Mouse (Mus musculus) midbrain, embryonic 12.5 days (tissue): ENCODE data around the gene Rln3. TPM values are rescaled to one million over a fixed set of nuclear protein-coding genes. Genes with fewer than 3 reads are reported as not detected.

Experiments
- ATAC-seq: fragments of 200-750 bp; cut with Nextera tagmentation; 2 replicates; pipeline ENCODE4 v1.8.0; 2017; ENCODE audit warnings: low read depth, moderate TSS enrichment, moderate library complexity; ENCODE audit not compliant: low FRiP score
- H3K27ac ChIP-seq: fragments of 300-500 bp; sonication (generic); replicated peaks from 2 replicates; pipeline ENCODE4 v1.5.1; 2016; ENCODE audit warnings: mild to moderate bottlenecking
- H3K27me3 ChIP-seq: fragments of 300-500 bp; sonication (generic); 2 replicates; pipeline ENCODE4 v1.6.1; 2016; ENCODE audit warnings: mild to moderate bottlenecking
- H3K36me3 ChIP-seq: fragments of 300-500 bp; sonication (generic); 2 replicates; pipeline ENCODE4 v1.6.1; 2016
- H3K4me1 ChIP-seq: fragments of 300-500 bp; sonication (generic); 2 replicates; pipeline ENCODE4 v1.6.1; 2016
- H3K4me2 ChIP-seq: fragments of 300-500 bp; sonication (generic); replicated peaks from 2 replicates; pipeline ENCODE4 v1.6.1; 2016; ENCODE audit warnings: mild to moderate bottlenecking, moderate library complexity
- H3K4me3 ChIP-seq: fragments of 300-500 bp; sonication (generic); 2 replicates; pipeline ENCODE4 v1.5.1; 2016; ENCODE audit warnings: mild to moderate bottlenecking
- H3K9ac ChIP-seq: fragments of 300-500 bp; sonication (generic); replicated peaks from 2 replicates; pipeline ENCODE4 v1.6.1; 2016; ENCODE audit warnings: mild to moderate bottlenecking, moderate library complexity
- H3K9me3 ChIP-seq: fragments of 300-500 bp; sonication (generic); 2 replicates; pipeline ENCODE4 v1.6.1; 2016; ENCODE audit warnings: mild to moderate bottlenecking
- WGBS: fragments of 180-500 bp; shearing (Covaris S2); methylation state at CpG from one replicate; pipeline ENCODE4 v1.1.7; 2016; 5-methylcytosine and 5-hydroxymethylcytosine counted together
- polyA plus RNA-seq: library from polyadenylated mRNA; unstranded; fragments of >200 nt; fragmentation: Nextera tagmentation; extraction: Ambion mirVana; gene quantifications from 2 replicates; pipeline ENCODE4 v1.2.1, GENCODE M21; 2016

Gene Rln3
- polyA plus RNA-seq, 1 experiment from 2014 or later: not detected

DNA sequence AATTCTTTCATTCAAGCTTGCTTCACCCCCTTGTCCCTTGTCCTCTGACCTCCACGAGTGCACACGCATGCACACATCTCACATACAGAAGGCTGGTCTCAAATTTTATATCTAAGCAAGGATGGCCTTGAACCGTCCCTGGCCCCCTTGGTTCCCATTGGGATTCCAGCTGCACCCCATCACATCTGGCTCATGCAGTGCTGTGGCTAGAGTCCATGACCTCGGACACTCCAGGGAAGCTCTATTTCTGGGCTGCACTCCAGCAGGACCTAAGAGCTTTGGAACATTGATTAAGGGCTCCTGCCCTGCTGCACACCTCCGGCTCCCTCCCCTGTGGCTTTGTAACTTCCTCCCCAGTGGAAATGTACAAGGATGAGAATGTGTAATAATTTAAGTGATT lies 6.8 kb downstream of the Rln3 start:
- 78% methylated on average over 5 of the region's 5 CpGs for WGBS
- ATAC-seq: no peak
- no peak overlapping the region for H3K27ac ChIP-seq
- H3K4me1 ChIP-seq: peaks cover 9% of the 10 kb centered on the region
- no peak overlapping the region for H3K9ac ChIP-seq
- H3K4me3 ChIP-seq: no peak overlapping the region
- H3K36me3 ChIP-seq: no peaks in the 10 kb centered on the region
- H3K27me3 ChIP-seq: peaks cover 58% of the 10 kb centered on the region
- no peak overlapping the region for H3K4me2 ChIP-seq
- H3K9me3 ChIP-seq: no peaks in the 10 kb centered on the region

DNA sequence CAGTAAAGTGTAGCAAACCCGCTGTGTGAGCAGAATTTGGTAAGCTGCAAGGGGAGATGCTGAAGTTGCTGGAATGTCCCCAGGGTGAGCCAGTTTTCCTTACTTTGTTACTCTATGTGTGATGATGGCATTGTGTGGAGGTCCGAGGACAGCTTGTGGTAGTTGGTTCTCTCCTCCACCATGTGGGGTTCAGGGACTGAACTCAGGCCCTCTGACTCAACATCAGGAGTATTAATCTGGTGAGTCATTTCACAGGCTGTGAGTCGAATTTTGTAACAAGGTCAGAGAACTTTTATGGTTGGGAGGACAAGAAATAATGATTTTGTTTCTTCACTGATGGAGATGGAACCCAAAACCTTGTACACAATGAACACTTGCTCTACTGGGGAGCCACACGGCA lies 12.0 kb downstream of the Rln3 start:
- 79% methylated on average over 4 of the region's 4 CpGs for WGBS
- no peaks in the 10 kb centered on the region for H3K36me3 ChIP-seq

DNA sequence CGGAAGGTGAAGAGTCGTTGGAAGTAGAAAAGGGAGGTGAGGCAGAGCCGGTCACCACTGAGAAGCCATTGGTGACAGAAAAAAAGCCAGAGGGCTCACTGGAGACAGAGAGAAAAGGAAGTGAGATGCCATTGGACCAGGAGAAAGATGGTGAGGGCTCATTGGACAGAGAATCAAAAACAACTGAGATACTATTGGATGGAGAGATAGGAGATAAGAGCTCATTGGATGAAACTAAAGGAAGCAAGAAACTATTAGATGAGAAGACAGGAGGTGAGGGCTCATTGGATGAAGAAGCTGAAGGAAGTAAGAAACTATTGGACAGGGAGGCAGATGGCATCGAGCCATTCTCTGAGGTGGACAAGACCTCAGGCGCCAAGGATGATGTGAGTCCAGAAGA lies 15.5 kb downstream of the Rln3 start:
- no peak overlapping the region for H3K4me3 ChIP-seq
- H3K4me2 ChIP-seq: no peak overlapping the region
- 89% methylated on average over 5 of the region's 5 CpGs for WGBS
- H3K9me3 ChIP-seq: no peaks in the 10 kb centered on the region
- H3K4me1 ChIP-seq: peaks cover 19% of the 10 kb centered on the region; the same call in 1 of the 2 replicates
- H3K27ac ChIP-seq: no peak overlapping the region
- peaks cover 46% of the 10 kb centered on the region for H3K27me3 ChIP-seq
- no peak overlapping the region for H3K9ac ChIP-seq
- H3K36me3 ChIP-seq: no peaks in the 10 kb centered on the region
- no peak for ATAC-seq

More for the DNA sequence above, 12.0 kb downstream of the Rln3 start:
- Histone ChIP-seq H3K27ac (no peak overlapping the region), H3K4me3 (no peak overlapping the region), H3K9me3 (no peaks in the 10 kb centered on the region), H3K9ac (no peak overlapping the region), H3K4me1 (no peaks in the 10 kb centered on the region), H3K27me3 (peaks cover 23% of the 10 kb centered on the region), H3K4me2 (no peak overlapping the region)
- no peak for ATAC-seq

DNA sequence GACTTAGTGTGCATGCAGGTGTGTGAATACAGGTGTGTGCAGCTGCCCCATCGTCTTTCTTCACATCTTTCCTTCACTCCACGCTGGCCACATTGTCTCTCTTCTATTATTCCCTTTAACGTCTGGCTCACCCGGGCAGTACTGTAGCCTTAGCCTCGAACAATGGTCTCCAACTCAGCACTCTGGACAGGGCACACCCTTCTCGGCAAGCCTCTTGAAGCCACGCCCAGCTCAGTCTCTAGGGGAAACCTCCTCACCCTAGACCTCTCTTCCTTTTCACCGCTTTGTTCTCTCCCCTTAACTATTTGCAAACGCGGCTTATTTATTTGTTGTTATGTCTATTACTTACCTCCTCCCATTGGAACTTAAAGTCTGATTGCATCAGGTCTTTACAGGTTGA lies 17.4 kb downstream of the Rln3 start:
- 10% methylated on average over 10 of the region's 10 CpGs for WGBS
- ATAC-seq: no peak
- peaks cover 61% of the 10 kb centered on the region for H3K27me3 ChIP-seq

DNA sequence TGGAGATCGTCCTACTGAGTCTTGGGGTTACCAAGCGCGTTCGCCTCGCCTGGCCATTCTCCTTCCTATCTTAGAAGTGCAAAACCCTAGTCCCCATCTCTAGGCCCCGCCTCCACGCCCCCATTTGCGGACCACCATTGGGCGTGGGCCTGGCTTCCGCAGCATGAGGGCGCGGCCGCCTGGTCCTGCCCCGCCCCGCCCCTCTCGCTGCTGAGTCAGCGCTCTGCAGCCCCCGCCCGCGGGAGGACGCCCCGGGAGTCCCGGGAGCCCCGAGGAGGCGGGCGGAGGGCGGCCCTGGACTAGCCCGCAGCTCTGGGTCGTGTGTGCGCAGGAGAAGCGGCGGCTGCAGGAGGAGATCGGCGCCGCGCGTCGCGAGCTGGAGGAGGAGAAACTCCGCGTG lies 18.9 kb downstream of the Rln3 start:
- Histone ChIP-seq H3K4me3 (peak overlapping the region; percentile 46), H3K27ac (no peak overlapping the region), H3K27me3 (peaks cover 77% of the 10 kb centered on the region)

More for the DNA sequence above, 17.4 kb downstream of the Rln3 start:
- Histone ChIP-seq H3K9me3 (no peaks in the 10 kb centered on the region), H3K9ac (no peak overlapping the region), H3K4me3 (no peak overlapping the region), H3K4me1 (peaks cover 19% of the 10 kb centered on the region; the same call in 1 of the 2 replicates), H3K27ac (no peak overlapping the region), H3K4me2 (no peak overlapping the region), H3K36me3 (no peaks in the 10 kb centered on the region)

DNA sequence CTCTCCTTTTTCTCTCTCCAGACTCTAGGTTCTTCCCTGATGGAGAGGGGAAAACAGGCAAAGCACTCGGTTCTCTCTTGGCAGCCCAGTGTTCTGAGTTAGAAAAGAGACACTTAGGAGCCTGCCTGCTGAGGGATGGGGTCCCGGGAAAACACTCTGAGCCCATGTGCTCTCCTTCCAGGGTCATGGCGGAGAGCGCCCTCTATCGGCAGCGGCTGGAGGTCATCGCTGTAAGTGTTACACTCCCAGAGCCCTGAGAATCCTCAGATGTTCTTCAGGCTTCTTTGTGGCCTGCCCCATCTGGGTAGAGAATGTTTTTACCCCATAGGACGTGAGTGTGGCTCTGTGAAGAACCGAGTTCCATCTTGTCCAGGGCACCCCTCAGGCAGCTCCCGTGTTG lies 20.6 kb downstream of the Rln3 start:
- Histone ChIP-seq H3K4me1 (peaks cover 25% of the 10 kb centered on the region), H3K27ac (no peak overlapping the region), H3K9me3 (no peaks in the 10 kb centered on the region), H3K36me3 (no peaks in the 10 kb centered on the region), H3K4me2 (no peak overlapping the region), H3K9ac (no peak overlapping the region), H3K27me3 (peaks cover 87% of the 10 kb centered on the region), H3K4me3 (no peak overlapping the region)
- ATAC-seq: no peak
- WGBS: 9% methylated on average over 10 of the region's 10 CpGs

More for the DNA sequence above, 18.9 kb downstream of the Rln3 start:
- peak overlapping the region; percentile 79 for H3K4me2 ChIP-seq
- no peaks in the 10 kb centered on the region for H3K36me3 ChIP-seq
- 1% methylated on average over 41 of the region's 41 CpGs for WGBS
- ATAC-seq: peak; percentile 84
- H3K4me1 ChIP-seq: peaks cover 25% of the 10 kb centered on the region
- H3K9ac ChIP-seq: peak overlapping the region; percentile 50
- no peaks in the 10 kb centered on the region for H3K9me3 ChIP-seq

DNA sequence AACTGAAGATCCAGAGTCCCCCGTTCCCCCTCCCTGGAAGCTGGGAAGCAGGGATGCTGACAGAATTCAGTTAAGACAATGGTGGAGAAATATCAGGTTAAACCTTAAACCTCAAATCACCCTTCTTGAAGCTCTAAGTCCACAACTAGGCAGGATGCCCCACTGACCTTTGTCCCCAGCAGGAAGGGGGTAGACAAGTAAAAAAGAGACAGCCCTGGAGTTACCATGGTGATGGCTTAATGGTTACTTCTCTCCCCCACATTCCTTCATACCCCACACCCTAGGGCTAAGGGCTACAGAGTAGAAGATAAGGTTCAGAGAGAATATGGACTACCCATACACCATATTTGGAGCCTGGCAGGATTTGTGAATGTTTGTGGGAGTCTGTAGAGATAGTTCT lies 21.2 kb downstream of the Rln3 start:
- H3K27ac ChIP-seq: no peak overlapping the region
- no peak overlapping the region for H3K9ac ChIP-seq
- H3K4me2 ChIP-seq: no peak overlapping the region
- no peak overlapping the region for H3K4me3 ChIP-seq
- ATAC-seq: no peak
- H3K9me3 ChIP-seq: no peaks in the 10 kb centered on the region
- 76% methylated on average over 1 of the region's 1 CpGs for WGBS
- H3K27me3 ChIP-seq: peaks cover 83% of the 10 kb centered on the region
- peaks cover 25% of the 10 kb centered on the region for H3K4me1 ChIP-seq
- no peaks in the 10 kb centered on the region for H3K36me3 ChIP-seq

DNA sequence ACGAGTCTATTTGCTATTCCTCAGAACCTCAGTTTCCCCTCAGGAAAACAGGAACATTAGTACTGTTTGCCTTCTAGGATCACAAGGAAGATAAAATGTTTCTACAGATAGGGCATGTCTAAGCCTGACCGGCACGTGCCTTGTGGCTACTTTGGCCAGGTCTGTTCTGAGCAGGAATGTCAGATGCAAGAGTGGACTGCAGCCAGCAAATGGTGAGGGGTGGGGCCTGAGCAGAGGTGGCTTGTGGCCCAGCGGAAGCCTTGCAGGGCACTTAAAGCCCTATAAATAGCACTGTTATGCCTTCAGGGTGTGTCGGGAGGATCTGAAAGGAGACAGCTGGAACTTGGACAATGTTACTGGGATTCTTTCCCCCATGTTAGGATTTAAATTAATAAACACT lies 21.7 kb downstream of the Rln3 start:
- Histone ChIP-seq H3K4me2 (no peak overlapping the region), H3K9me3 (no peaks in the 10 kb centered on the region), H3K27ac (no peak overlapping the region), H3K4me3 (no peak overlapping the region), H3K4me1 (peaks cover 25% of the 10 kb centered on the region), H3K9ac (no peak overlapping the region), H3K27me3 (peaks cover 77% of the 10 kb centered on the region), H3K36me3 (no peaks in the 10 kb centered on the region)
- 62% methylated on average over 5 of the region's 5 CpGs for WGBS
- no peak for ATAC-seq

DNA sequence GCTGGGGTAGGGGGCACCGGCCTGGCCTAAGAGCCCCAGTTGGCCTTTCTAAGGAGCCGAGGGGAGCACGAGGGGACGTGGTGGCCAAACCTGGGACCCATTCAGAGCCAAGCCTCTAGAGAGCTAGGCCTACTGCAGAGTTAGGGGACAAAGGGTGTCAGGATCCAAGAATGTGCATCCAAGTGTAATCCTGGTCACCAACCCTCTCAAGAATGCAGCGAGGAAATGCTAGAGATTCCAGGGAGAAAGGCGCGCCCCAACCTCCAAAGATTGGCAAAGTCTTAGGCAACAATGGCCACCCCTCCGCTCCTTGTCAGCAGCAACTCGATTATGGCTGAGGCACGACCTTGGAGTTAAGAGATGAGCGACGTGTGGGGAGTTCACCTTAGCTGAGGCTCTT lies 23.2 kb downstream of the Rln3 start:
- H3K27me3 ChIP-seq: peaks cover 67% of the 10 kb centered on the region
- peaks cover 18% of the 10 kb centered on the region for H3K4me1 ChIP-seq
- H3K36me3 ChIP-seq: no peaks in the 10 kb centered on the region
- no peak for ATAC-seq
- WGBS: 36% methylated on average over 12 of the region's 12 CpGs
- H3K9me3 ChIP-seq: no peaks in the 10 kb centered on the region
- no peak overlapping the region for H3K27ac ChIP-seq
- no peak overlapping the region for H3K4me3 ChIP-seq
- H3K4me2 ChIP-seq: no peak overlapping the region
- no peak overlapping the region for H3K9ac ChIP-seq

DNA sequence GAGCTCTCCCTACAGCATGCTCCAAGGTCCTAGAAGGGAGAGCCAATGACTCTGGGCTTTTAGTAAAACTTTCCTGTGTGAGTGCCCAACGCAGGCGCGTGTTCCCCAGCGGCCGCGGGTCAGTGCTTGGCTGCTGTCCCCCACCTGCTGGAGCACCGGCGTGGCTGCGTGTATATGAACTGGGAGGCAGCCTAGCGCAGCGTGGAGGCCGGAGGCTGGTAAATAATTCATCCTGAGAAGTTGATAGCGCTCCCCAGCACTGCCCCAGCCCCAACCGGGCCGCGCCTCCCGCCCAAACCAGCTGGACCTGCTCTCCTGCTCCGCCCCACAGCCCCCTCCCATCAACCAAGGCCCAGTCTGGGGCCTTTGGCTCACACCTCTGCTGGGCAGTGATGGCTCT lies 23.7 kb downstream of the Rln3 start, which contains the start of gene Palm3:
Gene Palm3, plus strand, starts transcription at position 376 of the 400 bp plus-strand sequence.
- Histone ChIP-seq H3K27ac (no peak within 1 kb of the TSS), H3K4me3 (no peak within 1 kb of the TSS), H3K4me1 (peaks cover 13% of the 10 kb centered on the region), H3K36me3 (no peaks in the 10 kb centered on the region), H3K4me2 (no peak within 1 kb of the TSS), H3K9ac (no peak within 1 kb of the TSS), H3K9me3 (no peaks in the 10 kb centered on the region), H3K27me3 (peaks cover 62% of the 10 kb centered on the region)
- no peak for ATAC-seq
- WGBS: 9% methylated on average over 18 of the region's 18 CpGs

DNA sequence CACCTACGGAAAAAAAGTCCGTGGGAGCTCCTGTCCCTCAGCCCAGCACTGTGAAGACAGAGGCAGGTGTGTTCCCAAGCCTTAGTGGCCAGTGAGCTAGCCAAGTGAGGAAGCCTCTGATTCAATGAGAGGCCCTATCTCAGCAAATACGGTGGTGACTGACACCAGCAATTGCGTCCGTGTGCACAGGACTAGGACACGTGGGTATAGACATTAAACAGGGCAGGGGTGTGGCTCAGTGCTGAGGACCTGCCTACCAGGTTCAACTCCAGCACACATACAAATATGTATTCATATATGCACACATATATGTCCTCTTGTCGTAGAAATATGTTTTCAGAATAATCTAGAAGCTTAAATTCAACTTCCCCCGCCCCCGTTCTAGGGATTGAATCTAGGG lies 25.1 kb downstream of the Rln3 start:
- 86% methylated on average over 9 of the region's 9 CpGs for WGBS
- ATAC-seq: no peak
- no peak overlapping the region for H3K9ac ChIP-seq
- H3K4me2 ChIP-seq: no peak overlapping the region
- no peaks in the 10 kb centered on the region for H3K36me3 ChIP-seq
- peaks cover 56% of the 10 kb centered on the region for H3K27me3 ChIP-seq
- no peak overlapping the region for H3K27ac ChIP-seq
- H3K4me1 ChIP-seq: peaks cover 6% of the 10 kb centered on the region
- no peaks in the 10 kb centered on the region for H3K9me3 ChIP-seq
- H3K4me3 ChIP-seq: no peak overlapping the region

DNA sequence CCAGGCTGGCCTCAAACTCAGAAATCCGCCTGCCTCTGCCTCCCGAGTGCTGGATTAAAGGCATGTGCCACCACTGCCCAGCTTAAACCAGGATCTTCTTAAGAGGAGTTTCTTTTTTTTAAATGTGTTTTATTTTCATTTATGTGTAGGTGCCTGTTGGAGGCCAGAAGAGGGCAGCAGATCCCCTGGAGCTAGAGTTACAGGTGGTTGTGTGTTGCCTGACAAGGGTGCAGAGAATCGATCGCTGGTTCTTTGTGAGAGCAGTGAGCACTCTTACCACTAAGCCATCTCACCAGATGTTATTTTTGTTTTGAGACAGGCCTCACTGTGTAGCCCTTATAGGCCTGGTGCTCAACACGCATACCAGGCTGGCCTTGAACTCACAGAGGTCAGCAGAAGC lies 29.0 kb downstream of the Rln3 start:
- H3K4me1 ChIP-seq: peaks cover 19% of the 10 kb centered on the region
- H3K9ac ChIP-seq: no peak overlapping the region
- no peak overlapping the region for H3K27ac ChIP-seq
- no peak overlapping the region for H3K4me3 ChIP-seq
- no peak for ATAC-seq
- H3K36me3 ChIP-seq: no peaks in the 10 kb centered on the region
- WGBS: 90% methylated on average over 5 of the region's 5 CpGs
- no peaks in the 10 kb centered on the region for H3K9me3 ChIP-seq
- H3K4me2 ChIP-seq: no peak overlapping the region
- H3K27me3 ChIP-seq: peaks cover 58% of the 10 kb centered on the region

DNA sequence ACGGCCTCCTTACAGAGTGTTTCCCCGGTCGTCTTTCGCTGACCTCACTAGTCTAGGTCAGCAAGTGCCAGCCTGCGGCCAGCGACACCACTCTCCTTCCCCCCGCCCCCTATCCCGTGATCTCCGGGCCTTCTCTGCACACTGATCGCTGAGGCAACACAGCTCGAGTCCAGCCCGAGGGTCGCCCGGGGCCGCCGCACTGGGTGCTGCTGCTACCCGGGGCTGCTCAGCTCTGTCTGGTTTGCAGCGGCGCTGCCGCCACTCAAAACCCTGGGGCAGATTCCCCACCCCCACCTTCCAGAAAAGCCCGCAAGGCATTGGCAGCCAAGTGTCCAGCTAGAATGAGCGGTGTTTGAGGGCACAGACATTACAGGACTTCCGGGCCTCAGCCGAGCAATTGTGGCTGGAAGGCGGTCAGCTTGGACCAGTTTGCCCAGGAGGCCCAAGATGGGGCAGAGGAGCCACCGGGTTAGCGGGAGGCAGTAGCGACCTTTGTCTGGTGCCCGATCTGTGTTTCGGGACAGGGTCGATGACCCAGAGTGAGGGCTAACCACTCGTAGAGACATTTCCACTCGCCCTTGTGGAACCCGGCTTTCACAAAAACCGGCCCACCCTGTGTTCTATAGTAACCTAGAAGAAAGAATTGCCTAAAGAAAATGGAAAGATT lies 32.2 kb downstream of the Rln3 start:
- H3K4me1 ChIP-seq: peaks cover 27% of the 10 kb centered on the region
- no peaks in the 10 kb centered on the region for H3K36me3 ChIP-seq
- H3K27ac ChIP-seq: no peak overlapping the region
- 2% methylated on average over 35 of the region's 35 CpGs for WGBS
- no peak for ATAC-seq
- H3K4me3 ChIP-seq: peak overlapping the region; percentile 54
- peak overlapping the region; percentile 97 for H3K4me2 ChIP-seq
- H3K9ac ChIP-seq: peak overlapping the region; percentile 49; the same call in 1 of the 2 replicates
- peaks cover 60% of the 10 kb centered on the region for H3K27me3 ChIP-seq
- H3K9me3 ChIP-seq: no peaks in the 10 kb centered on the region
